Mouse (Mus musculus) kidney, adult 2 months (tissue): ENCODE results near the gene Det1.

Experiments used
- CTCF ChIP-seq: fragments of 200-500 bp; conservative IDR thresholded peaks from 2 replicates; pipeline ENCODE4 v1.5.1; 2011; ENCODE audit warnings: low read depth, mild to moderate bottlenecking, control low read depth, low read length, moderate library complexity, mixed read lengths; ENCODE audit not compliant: insufficient read depth, insufficient read length
- POLR2A ChIP-seq: fragments of 200-500 bp; IDR thresholded peaks from one replicate; pipeline ENCODE4 v1.6.1; 2011; ENCODE audit warnings: low read depth, low read length, control low read depth

GRCm38 (mm10) chr7:78778741-78779140 lies 68.3 kb downstream of the Det1 start:
- TF ChIP-seq CTCF, result no peak
- no peak for TF ChIP-seq POLR2A
